Mouse (Mus musculus): Measurements from ENCODE around the gene Pde10a. TPM values are rescaled to one million over a fixed set of nuclear protein-coding genes. Genes with fewer than 3 reads are reported as not detected.
A peak's percentile ranks its signal among the peaks of the same experiment; 100 is the strongest.

Gene Pde10a
- total RNA-seq, 2 experiments from 2014 or later: 4.0 to 6.0 TPM

DNA sequence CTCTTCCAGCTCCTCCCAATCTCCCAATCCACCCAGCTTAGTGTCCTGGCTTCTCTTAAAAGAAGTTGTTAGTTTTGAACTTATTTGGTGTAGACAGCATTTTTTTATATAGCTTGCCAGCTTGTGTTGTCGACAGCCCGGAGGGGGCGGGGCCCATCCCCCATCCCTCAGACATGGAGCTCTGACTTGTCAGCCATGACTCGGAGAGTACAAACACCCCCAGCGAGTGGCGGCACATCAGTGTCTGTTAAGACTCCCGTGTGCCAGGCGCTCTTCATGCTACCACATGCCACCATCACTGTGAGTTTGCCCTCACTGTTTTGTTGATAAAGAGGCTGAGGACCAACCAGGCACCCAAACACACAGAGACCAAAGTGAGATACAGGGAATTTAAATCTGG lies 404.5 kb downstream of the Pde10a start:
- no peak for DNase-seq
- H3K27ac ChIP-seq: no peak overlapping the region
- TF ChIP-seq CTCF (IDR thresholded peaks at IDR 0.05): no peak
- no peak overlapping the region for H3K4me3 ChIP-seq
- intact Hi-C loops (cut with DNase I): loop anchor here (5.0 to 10.0 kb wide), 2 partner anchors 122 to 465 kb away; no protein-coding TSS in a partner anchor

DNA sequence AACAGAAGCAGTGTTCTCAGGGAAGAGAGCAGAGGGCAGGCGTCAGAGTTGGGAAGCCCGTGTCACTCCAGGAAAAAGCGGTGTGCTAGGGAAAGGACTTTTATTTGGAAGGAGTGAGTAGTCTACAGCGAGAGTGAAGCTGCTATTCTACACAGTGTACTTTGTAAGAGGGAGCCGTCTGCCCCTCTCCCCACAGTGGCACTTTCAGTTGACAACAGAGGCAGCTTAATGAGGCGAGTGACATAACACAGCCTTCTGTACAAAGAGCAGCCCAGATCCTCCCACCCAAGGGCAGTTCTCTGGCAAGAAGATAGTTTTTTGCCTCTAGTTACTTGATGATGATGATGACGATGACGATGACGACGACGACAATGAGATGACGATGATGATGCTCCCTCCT lies 410.4 kb downstream of the Pde10a start:
- no peak for DNase-seq
- peak overlapping the region; percentile 16; the same call in 1 of the 2 replicates for H3K27ac ChIP-seq
- H3K4me3 ChIP-seq: no peak overlapping the region
- intact Hi-C loops (cut with DNase I): loop anchor here (1.0 kb wide), 1 partner anchor 321 kb away; no protein-coding TSS in a partner anchor
- no peak for TF ChIP-seq CTCF (IDR thresholded peaks at IDR 0.05)

DNA sequence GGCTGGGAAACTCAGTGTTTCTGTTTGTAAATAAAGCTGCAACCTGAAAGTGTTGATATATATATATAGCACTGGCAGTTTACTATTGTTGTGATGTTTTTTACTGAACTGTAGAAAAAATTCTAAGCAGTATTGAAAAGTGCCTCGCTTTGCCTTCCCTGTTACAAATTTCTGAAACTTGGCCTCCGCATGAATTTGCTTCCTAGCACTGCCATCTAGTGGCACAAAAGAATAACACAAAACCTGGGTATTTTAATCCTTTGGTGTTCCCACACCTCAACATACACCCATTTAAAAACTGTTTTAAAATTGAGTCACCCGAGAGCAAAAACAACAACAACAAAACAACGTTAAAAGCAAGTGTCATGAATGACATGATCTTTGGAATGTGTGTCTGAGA lies 411.4 kb downstream of the Pde10a start:
- TF ChIP-seq CTCF (IDR thresholded peaks at IDR 0.05): peak; percentile 85; the same call in 1 of the 2 replicates
- no peak for DNase-seq
- Histone ChIP-seq H3K27ac (no peak overlapping the region), H3K4me3 (no peak overlapping the region)
- intact Hi-C loops (cut with DNase I): loop anchor here (1.0 kb wide), 1 partner anchor 322 kb away; no protein-coding TSS in a partner anchor

- intact Hi-C loops (cut with DNase I): no loop called here
- TF ChIP-seq CTCF (IDR thresholded peaks at IDR 0.05): no peak
- no peak overlapping the region for H3K27ac ChIP-seq
- DNase-seq: no peak
- H3K4me3 ChIP-seq: no peak overlapping the region
These were observed 426.4 kb downstream of the Pde10a start for GRCm38 (mm10) chr17:8951588-8951987.

GRCm38 (mm10) chr17:8952951-8953350 lies 427.8 kb downstream of the Pde10a start:
- Histone ChIP-seq H3K4me3 (no peak overlapping the region), H3K27ac (no peak overlapping the region)
- DNase-seq: no peak
- intact Hi-C loops (cut with DNase I): no loop called here
- no peak for TF ChIP-seq CTCF (IDR thresholded peaks at IDR 0.05)

DNA sequence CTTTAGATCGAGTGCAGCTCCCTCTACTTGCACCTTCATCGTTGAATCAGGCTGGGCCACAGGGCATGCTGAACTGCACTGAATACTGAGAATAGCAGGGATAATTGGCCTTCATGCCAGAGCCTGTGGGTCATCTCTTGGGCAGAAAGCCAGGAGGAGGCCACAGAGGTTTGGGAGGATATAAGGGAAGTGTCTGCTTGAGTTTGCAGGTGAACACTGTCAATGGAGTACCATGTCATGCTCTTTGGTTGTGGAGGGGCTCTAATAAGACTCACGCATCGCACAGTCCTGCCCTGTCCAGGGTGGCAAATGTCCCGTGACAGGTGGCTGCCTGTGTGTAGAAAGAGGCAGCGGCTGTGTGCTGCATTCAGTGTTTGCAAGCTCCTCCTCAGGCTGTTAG lies 433.0 kb downstream of the Pde10a start:
- H3K4me3 ChIP-seq: no peak overlapping the region
- intact Hi-C loops (cut with DNase I): no loop called here
- TF ChIP-seq CTCF (IDR thresholded peaks at IDR 0.05): no peak
- no peak overlapping the region for H3K27ac ChIP-seq
- DNase-seq: no peak

- Histone ChIP-seq H3K27ac (no peak overlapping the region), H3K4me3 (no peak overlapping the region)
- no peak for TF ChIP-seq CTCF (IDR thresholded peaks at IDR 0.05)
- no peak for DNase-seq
- intact Hi-C loops (cut with DNase I): no loop called here
These were observed 435.2 kb downstream of the Pde10a start for GRCm38 (mm10) chr17:8960386-8960785.

DNA sequence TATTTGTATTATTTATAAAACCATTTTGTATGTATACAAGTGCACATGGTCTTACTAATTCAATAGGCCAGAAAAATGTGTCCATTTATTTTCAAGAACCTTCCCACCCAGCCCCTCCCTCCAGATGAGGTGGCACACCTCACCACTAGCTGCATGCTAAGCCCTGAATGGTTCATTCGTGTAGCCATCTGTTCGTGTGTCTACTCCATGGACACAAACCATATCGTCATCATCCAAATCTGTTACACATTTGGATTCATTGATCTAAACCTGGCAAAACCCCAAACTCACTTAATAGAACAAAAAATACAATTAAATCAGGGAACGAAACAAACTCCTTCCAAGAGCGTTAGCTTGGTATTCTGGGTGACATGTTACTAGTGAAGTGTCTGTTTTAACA lies 435.9 kb downstream of the Pde10a start:
- intact Hi-C loops (cut with DNase I): no loop called here
- H3K27ac ChIP-seq: no peak overlapping the region
- DNase-seq: no peak
- no peak overlapping the region for H3K4me3 ChIP-seq
- no peak for TF ChIP-seq CTCF (IDR thresholded peaks at IDR 0.05)

DNA sequence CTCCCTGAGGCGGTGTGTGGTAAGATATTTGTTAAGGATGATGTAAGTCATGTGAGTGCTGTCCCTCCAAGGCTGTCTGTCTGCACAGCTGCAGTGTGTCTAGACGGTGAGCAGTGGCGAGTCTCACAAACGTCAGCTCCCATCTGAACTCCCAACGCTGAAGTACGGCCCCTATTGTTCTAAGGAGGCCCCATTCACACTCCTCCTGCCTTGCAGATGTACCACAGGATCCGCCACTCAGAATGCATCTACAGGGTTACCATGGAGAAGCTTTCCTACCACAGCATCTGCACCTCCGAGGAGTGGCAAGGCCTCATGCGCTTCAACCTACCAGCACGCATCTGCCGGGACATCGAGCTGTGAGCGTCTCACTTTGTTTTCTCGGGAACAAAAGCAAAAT lies 436.5 kb downstream of the Pde10a start:
- no peak overlapping the region for H3K4me3 ChIP-seq
- intact Hi-C loops (cut with DNase I): no loop called here

GRCm38 (mm10) chr17:8965177-8965576 lies 440.0 kb downstream of the Pde10a start:
- intact Hi-C loops (cut with DNase I): no loop called here
- TF ChIP-seq CTCF (IDR thresholded peaks at IDR 0.05): no peak
- H3K4me3 ChIP-seq: no peak overlapping the region
- no peak overlapping the region for H3K27ac ChIP-seq
- DNase-seq: peak; percentile 44

More for the DNA sequence above, 436.5 kb downstream of the Pde10a start:
- no peak for TF ChIP-seq CTCF (IDR thresholded peaks at IDR 0.05)
- no peak overlapping the region for H3K27ac ChIP-seq
- DNase-seq: no peak

DNA sequence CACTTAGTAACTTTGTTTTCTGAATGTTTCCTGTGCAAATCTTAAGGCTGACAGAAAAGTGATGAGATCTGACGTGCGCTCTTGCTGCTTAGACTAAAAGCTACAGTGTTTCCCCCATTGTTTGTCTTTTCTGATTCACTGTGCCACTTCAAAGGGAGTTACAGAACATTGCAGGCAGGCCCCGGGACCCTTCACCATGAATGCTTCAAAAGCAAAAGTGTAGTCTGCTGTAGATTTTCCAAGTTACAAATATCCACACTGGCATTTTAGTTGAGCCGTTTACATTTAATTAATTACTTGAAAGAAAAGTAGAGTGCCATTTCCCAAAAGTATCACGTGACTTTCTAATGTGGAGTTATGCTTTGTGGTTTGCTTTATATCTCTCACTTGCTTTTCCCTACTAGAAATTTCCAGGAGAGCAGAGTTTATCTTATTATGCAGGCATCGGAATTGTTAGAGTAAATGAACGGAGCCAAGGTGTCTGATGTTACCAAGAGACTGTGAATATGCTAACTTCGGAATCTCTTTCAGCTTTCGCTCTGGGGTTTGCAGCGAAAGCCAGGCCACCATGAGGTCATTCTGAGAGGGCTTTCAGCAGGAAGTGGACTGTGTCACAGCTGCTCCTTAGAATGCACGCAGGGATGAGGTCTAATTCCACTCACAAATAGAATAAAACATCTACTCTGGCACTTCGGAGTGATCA lies 447.1 kb downstream of the Pde10a start:
- intact Hi-C loops (cut with DNase I): no loop called here
- Histone ChIP-seq H3K4me3 (no peak overlapping the region), H3K27ac (no peak overlapping the region)
- no peak for TF ChIP-seq CTCF (IDR thresholded peaks at IDR 0.05)
- no peak for DNase-seq

- intact Hi-C loops (cut with DNase I): no loop called here
- TF ChIP-seq CTCF (IDR thresholded peaks at IDR 0.05): no peak
These were observed 448.2 kb downstream of the Pde10a start for GRCm38 (mm10) chr17:8973331-8973730.

DNA sequence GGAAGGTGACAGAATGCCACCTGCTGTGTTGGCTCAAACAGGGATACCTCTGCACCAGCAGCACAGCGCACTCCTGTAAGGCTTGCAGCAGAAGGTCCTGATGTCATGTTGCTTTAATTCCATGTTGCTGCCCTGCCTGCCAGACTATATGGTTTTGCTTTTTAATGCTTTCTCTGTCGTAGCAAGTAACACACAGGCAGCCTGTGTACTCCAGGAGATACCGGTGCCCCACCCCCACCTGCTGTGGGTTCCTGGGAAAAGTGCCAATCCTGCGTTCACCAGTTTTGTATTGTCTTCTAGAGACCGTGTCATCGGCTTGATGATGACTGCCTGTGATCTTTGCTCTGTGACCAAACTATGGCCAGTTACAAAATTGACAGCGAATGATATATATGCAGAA lies 449.3 kb downstream of the Pde10a start:
- DNase-seq: no peak
- Histone ChIP-seq H3K27ac (no peak overlapping the region), H3K4me3 (no peak overlapping the region)
- intact Hi-C loops (cut with DNase I): no loop called here
- no peak for TF ChIP-seq CTCF (IDR thresholded peaks at IDR 0.05)

More at GRCm38 (mm10) chr17:8973331-8973730, 448.2 kb downstream of the Pde10a start:
- DNase-seq: no peak
- H3K4me3 ChIP-seq: no peak overlapping the region
- no peak overlapping the region for H3K27ac ChIP-seq

DNA sequence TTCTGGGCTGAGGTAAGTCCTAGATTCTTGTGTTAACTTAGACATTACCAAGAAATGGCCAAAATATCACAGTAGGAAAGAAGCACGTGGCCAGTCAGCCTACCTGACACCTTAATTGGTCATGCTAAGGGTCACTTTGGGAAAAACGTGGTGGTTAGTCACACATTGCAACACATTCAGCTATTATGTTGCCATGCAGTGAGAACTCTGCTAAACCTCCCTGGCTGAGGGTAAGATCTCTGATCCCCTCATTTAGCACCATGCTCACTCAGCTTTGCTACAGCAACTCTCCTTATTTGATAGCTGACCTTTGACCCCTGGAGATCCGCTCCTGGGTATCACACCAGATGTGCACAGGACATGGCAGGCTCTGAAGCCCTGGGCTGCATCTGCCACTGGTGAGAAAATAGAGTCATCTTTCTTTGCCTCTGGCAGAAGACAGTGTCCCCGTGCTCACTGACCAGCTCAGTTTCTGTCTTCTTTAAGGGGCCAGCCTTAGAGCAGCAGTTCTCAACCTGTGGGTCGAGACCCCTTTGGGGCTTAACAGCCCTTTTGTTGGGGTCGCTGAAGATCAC lies 449.7 kb downstream of the Pde10a start:
- H3K4me3 ChIP-seq: no peak overlapping the region
- intact Hi-C loops (cut with DNase I): no loop called here
- H3K27ac ChIP-seq: no peak overlapping the region
- no peak for DNase-seq
- no peak for TF ChIP-seq CTCF (IDR thresholded peaks at IDR 0.05)

Measured in gastrocnemius, adult 2 months (tissue).